Mouse (Mus musculus) spleen, adult 2 months (tissue): ENCODE results near the gene Glb1l2. TPM values are rescaled to one million over a fixed set of nuclear protein-coding genes. Genes with fewer than 3 reads are reported as not detected.

Source experiments
- DNase-seq, 2 experiments: peaks; one replicate each; pipeline versions ENCODE4 v3.0.0 to v3.0.0-alpha.2; 2012 to 2021; ENCODE audit warnings: low spot score in 2 of 2, low read depth in 1 of 2
- H3K27ac ChIP-seq: fragments of 200-500 bp; 2 replicates; pipeline ENCODE4 v1.5.1; 2012; ENCODE audit warnings: low read length, inconsistent platforms; ENCODE audit not compliant: insufficient read depth
- H3K27me3 ChIP-seq: fragments of 200-500 bp; 2 replicates; pipeline ENCODE4 v1.6.1; 2012; ENCODE audit warnings: mild to moderate bottlenecking, moderate library complexity, low read length, inconsistent platforms; ENCODE audit not compliant: control insufficient read depth, insufficient read depth
- H3K36me3 ChIP-seq: fragments of 200-500 bp; 2 replicates; pipeline ENCODE4 v1.6.1; 2012; ENCODE audit warnings: mild to moderate bottlenecking, low read length, inconsistent platforms; ENCODE audit not compliant: control insufficient read depth, insufficient read depth
- H3K4me1 ChIP-seq: fragments of 200-500 bp; 2 replicates; pipeline ENCODE4 v1.6.1; 2011; ENCODE audit warnings: inconsistent platforms; ENCODE audit not compliant: control insufficient read depth, insufficient read depth, insufficient read length
- H3K4me3 ChIP-seq: fragments of 200-500 bp; 2 replicates; pipeline ENCODE4 v1.5.1; 2011; ENCODE audit warnings: mild to moderate bottlenecking, inconsistent platforms; ENCODE audit not compliant: insufficient read depth, insufficient read length; ENCODE audit errors: extremely low read depth
- CTCF ChIP-seq: fragments of 200-500 bp; IDR thresholded peaks from 2 replicates; pipeline ENCODE4 v1.5.1; 2011; ENCODE audit warnings: mild to moderate bottlenecking, inconsistent platforms; ENCODE audit not compliant: insufficient read depth, insufficient read length, insufficient replicate concordance; ENCODE audit errors: extremely low read depth
- POLR2A ChIP-seq: fragments of 200-500 bp; IDR thresholded peaks from 2 replicates; pipeline ENCODE4 v1.6.1; 2011; ENCODE audit warnings: low read depth, low read length, inconsistent platforms
- WGBS: fragments of 180-500 bp; shearing (Covaris S2); methylation state at CpG from one replicate; pipeline ENCODE4 v1.1.7; 2018; 5-methylcytosine and 5-hydroxymethylcytosine counted together
- polyA plus RNA-seq: library from polyadenylated mRNA; depleted of rRNA; stranded (reverse); fragments of >200 nt; gene quantifications from 2 replicates; pipeline ENCODE4 v1.2.3, GENCODE M21; 2012; rRNA removed

Gene Glb1l2
- polyA plus RNA-seq, result 0.22 and 0.30 TPM in 2 replicates

GRCm38 (mm10) chr9:26805935-26806666 is at the start of gene Glb1l2:
TSS of gene Glb1l2 (minus strand) at chr9:26806468.
- no peaks in the 10 kb centered on the region for H3K36me3 ChIP-seq
- H3K27me3 ChIP-seq, result no peaks in the 10 kb centered on the region
- DNase-seq, result peak in 1 of 2 experiments; percentile 6
- no peak within 1 kb of the TSS for H3K4me3 ChIP-seq
- no peaks in the 10 kb centered on the region for H3K4me1 ChIP-seq
- no peak for TF ChIP-seq CTCF
- no peak for TF ChIP-seq POLR2A
- no peak within 1 kb of the TSS for H3K27ac ChIP-seq
- WGBS, result 15% methylated on average over 33 of the region's 33 CpGs

GRCm38 (mm10) chr9:26831089-26831488 is 24.8 kb upstream of the Glb1l2 start:
- TF ChIP-seq CTCF (no peak), POLR2A (no peak)
- 78% methylated on average over 3 of the region's 3 CpGs for WGBS
- Histone ChIP-seq H3K36me3 (no peaks in the 10 kb centered on the region), H3K4me3 (no peak overlapping the region), H3K27me3 (no peaks in the 10 kb centered on the region), H3K4me1 (no peaks in the 10 kb centered on the region), H3K27ac (no peak overlapping the region)
- no peak for DNase-seq

GRCm38 (mm10) chr9:26819942-26820341 is 13.7 kb upstream of the Glb1l2 start:
- no peak for TF ChIP-seq CTCF
- TF ChIP-seq POLR2A, result no peak
- no peak overlapping the region for H3K27ac ChIP-seq
- no peaks in the 10 kb centered on the region for H3K4me1 ChIP-seq
- no peak for DNase-seq
- no peaks in the 10 kb centered on the region for H3K27me3 ChIP-seq
- H3K36me3 ChIP-seq, result no peaks in the 10 kb centered on the region
- H3K4me3 ChIP-seq, result no peak overlapping the region
- WGBS, result 86% methylated on average over 1 of the region's 1 CpGs

- no peak overlapping the region for H3K27ac ChIP-seq
- no peak overlapping the region for H3K4me3 ChIP-seq
- 65% methylated on average over 2 of the region's 2 CpGs for WGBS
- no peak for TF ChIP-seq POLR2A
- no peak for TF ChIP-seq CTCF
- no peak for DNase-seq
- no peaks in the 10 kb centered on the region for H3K27me3 ChIP-seq
- no peaks in the 10 kb centered on the region for H3K4me1 ChIP-seq
- no peaks in the 10 kb centered on the region for H3K36me3 ChIP-seq
Observed at GRCm38 (mm10) chr9:26808735-26809134, 2.5 kb upstream of the Glb1l2 start.

- Histone ChIP-seq H3K27ac (no peak overlapping the region), H3K36me3 (no peaks in the 10 kb centered on the region), H3K27me3 (no peaks in the 10 kb centered on the region), H3K4me3 (no peak overlapping the region), H3K4me1 (no peaks in the 10 kb centered on the region)
- TF ChIP-seq POLR2A, result no peak
- no peak for TF ChIP-seq CTCF
- DNase-seq, result no peak
Observed at GRCm38 (mm10) chr9:26804321-26804720, 1.9 kb downstream of the Glb1l2 start.

- no peak for DNase-seq
- Histone ChIP-seq H3K27me3 (no peaks in the 10 kb centered on the region), H3K4me3 (no peak overlapping the region), H3K36me3 (no peaks in the 10 kb centered on the region), H3K4me1 (no peaks in the 10 kb centered on the region), H3K27ac (no peak overlapping the region)
- no peak for TF ChIP-seq CTCF
- no peak for TF ChIP-seq POLR2A
- 95% methylated on average over 2 of the region's 2 CpGs for WGBS
Observed at GRCm38 (mm10) chr9:26800357-26800756, 5.9 kb downstream of the Glb1l2 start.

GRCm38 (mm10) chr9:26798731-26799130 is 7.5 kb downstream of the Glb1l2 start:
- Histone ChIP-seq H3K27me3 (no peaks in the 10 kb centered on the region), H3K36me3 (no peaks in the 10 kb centered on the region), H3K27ac (no peak overlapping the region), H3K4me1 (no peaks in the 10 kb centered on the region), H3K4me3 (no peak overlapping the region)
- no peak for DNase-seq
- TF ChIP-seq CTCF (no peak), POLR2A (no peak)
- 66% methylated on average over 1 of the region's 1 CpGs for WGBS
